Comparison of ENCODE assay signal across 8 mouse cellular contexts in genomic region chr3:122730741-122731235, GRCm38 (mm10). TPM values are rescaled to one million over a fixed set of nuclear protein-coding genes. Genes with fewer than 3 reads are reported as not detected.
A peak's percentile ranks its signal among the peaks of the same experiment; 100 is the strongest.
DNase-seq lines count a peak whose midpoint lies in the region; ATAC-seq and TF ChIP-seq lines count a peak whose summit lies in the region.

No protein-coding gene starts in this region.

- no peak for ATAC-seq in embryonic facial prominence, embryonic 13.5 days (ENCODE audit: insufficient number of reproducible peaks, insufficient read depth, low FRiP score, low TSS enrichment, low read depth)
- peak; percentile 2; the same call in 1 of the 2 replicates for ATAC-seq in intestine, embryonic 16.5 days
- 0 out of 2 replicates have a peak, but pooled peaks have one; percentile 9 for ATAC-seq in neural tube, embryonic 13.5 days (ENCODE audit: low read depth)

- WGBS in lung, adult 2 months, result 3% methylated on average over 13 of the region's 13 CpGs
- 3% methylated on average over 13 of the region's 13 CpGs for WGBS in embryonic facial prominence, embryonic 13.5 days
- under 1% methylated on average over 13 of the region's 13 CpGs for WGBS in intestine, embryonic 16.5 days
- WGBS in neural tube, embryonic 13.5 days, result 2% methylated on average over 13 of the region's 13 CpGs

- H3K27ac ChIP-seq in embryonic facial prominence, embryonic 13.5 days, result peak overlapping the region; percentile 96
- H3K27ac ChIP-seq in intestine, embryonic 16.5 days (ENCODE audit: low read length), result peak overlapping the region; percentile 98
- H3K27ac ChIP-seq in neural tube, embryonic 13.5 days (replicated peaks), result peak overlapping the region; percentile 82; the same call in 1 of the 2 replicates

- peak overlapping the region; percentile 86 for H3K9ac ChIP-seq in embryonic facial prominence, embryonic 13.5 days
- H3K9ac ChIP-seq in intestine, embryonic 16.5 days (ENCODE audit: low read depth, low read length), result peak overlapping the region; percentile 85
- peak overlapping the region; percentile 79 for H3K9ac ChIP-seq in neural tube, embryonic 13.5 days

- no peaks in the 10 kb centered on the region for H3K9me3 ChIP-seq in embryonic facial prominence, embryonic 13.5 days
- no peaks in the 10 kb centered on the region for H3K9me3 ChIP-seq in intestine, embryonic 16.5 days (ENCODE audit: control insufficient read depth, low read length)
- H3K9me3 ChIP-seq in neural tube, embryonic 13.5 days, result no peaks in the 10 kb centered on the region

- TF ChIP-seq POLR2A in lung, adult 2 months (IDR thresholded peaks at IDR 0.05; ENCODE audit: borderline replicate concordance, extremely low read depth, low read depth, low read length), result no peak

- no peaks in the 10 kb centered on the region for H3K4me1 ChIP-seq in lung, adult 2 months (ENCODE audit: control insufficient read depth, insufficient read depth, low read length)
- peaks cover 17% of the 10 kb centered on the region for H3K4me1 ChIP-seq in embryonic facial prominence, embryonic 13.5 days
- peaks cover 17% of the 10 kb centered on the region for H3K4me1 ChIP-seq in intestine, embryonic 16.5 days (ENCODE audit: control insufficient read depth, insufficient read depth, low read length)
- H3K4me1 ChIP-seq in neural tube, embryonic 13.5 days (replicated peaks), result peaks cover 15% of the 10 kb centered on the region

- peak overlapping the region; percentile 78 for H3K4me3 ChIP-seq in lung, adult 2 months (replicated peaks; ENCODE audit: extremely low read depth, low read depth, low read length)
- H3K4me3 ChIP-seq in embryonic facial prominence, embryonic 13.5 days, result peak overlapping the region; percentile 79
- peak overlapping the region; percentile 68 for H3K4me3 ChIP-seq in intestine, embryonic 16.5 days (ENCODE audit: low read length)
- peak overlapping the region; percentile 67 for H3K4me3 ChIP-seq in neural tube, embryonic 13.5 days

- no peaks in the 10 kb centered on the region for H3K27me3 ChIP-seq in embryonic facial prominence, embryonic 13.5 days
- H3K27me3 ChIP-seq in intestine, embryonic 16.5 days (replicated peaks; ENCODE audit: control insufficient read depth, insufficient read depth, low read length), result no peaks in the 10 kb centered on the region
- no peaks in the 10 kb centered on the region for H3K27me3 ChIP-seq in neural tube, embryonic 13.5 days

- no peak for TF ChIP-seq CTCF in lung, adult 2 months (IDR thresholded peaks at IDR 0.05; ENCODE audit: insufficient read depth, low read length)

- DNase-seq in lung, adult 2 months, result no peak
- DNase-seq in lung, postnatal 4 days, result no peak
- no peak for DNase-seq in gastrocnemius, postnatal 10 days
- no peak for DNase-seq in urinary bladder, postnatal 10 days (ENCODE audit: low spot score)
- DNase-seq in thymus, postnatal 36 days, result no peak

- H3K36me3 ChIP-seq in embryonic facial prominence, embryonic 13.5 days, result no peaks in the 10 kb centered on the region
- no peaks in the 10 kb centered on the region for H3K36me3 ChIP-seq in intestine, embryonic 16.5 days (ENCODE audit: control insufficient read depth, insufficient read depth, low read length)
- no peaks in the 10 kb centered on the region for H3K36me3 ChIP-seq in neural tube, embryonic 13.5 days

- H3K4me2 ChIP-seq in embryonic facial prominence, embryonic 13.5 days, result peak overlapping the region; percentile 70
- H3K4me2 ChIP-seq in intestine, embryonic 16.5 days (ENCODE audit: low read depth, low read length), result peak overlapping the region; percentile 77
- H3K4me2 ChIP-seq in neural tube, embryonic 13.5 days, result peak overlapping the region; percentile 90

RNA-seq across cellular contexts. Expression of gene Pde5a, which starts 2.0 kb away (rescaled TPM):
- polyA plus RNA-seq in lung, adult 2 months (2012; rRNA removed), result 24.4 and 35.5 TPM in 2 replicates
- 5.9 and 7.4 TPM in 2 replicates for polyA plus RNA-seq in embryonic facial prominence, embryonic 13.5 days (2015; fragmentation: Nextera tagmentation; extraction: Ambion mirVana)
- 8.4 and 9.0 TPM in 2 replicates for polyA plus RNA-seq in intestine, embryonic 16.5 days (2015; fragmentation: Nextera tagmentation; extraction: Ambion mirVana)
- 1.7 and 2.2 TPM in 2 replicates for polyA plus RNA-seq in neural tube, embryonic 13.5 days (2015; fragmentation: Nextera tagmentation; extraction: Ambion mirVana)
- 10 to 100 TPM; 11.0 to 12.9 TPM for total RNA-seq in gastrocnemius, postnatal 10 days (2021)
